Mouse (Mus musculus) frontal cortex, postnatal 36 days (tissue): ENCODE results near the gene Lhfp.
"Not testable (repeated sequence)": the region's sequence is repeated elsewhere in the genome, so short reads cannot be mapped to it uniquely, and the experiment has no call there.

Source experiments
- DNase-seq, 2 experiments: peaks; one replicate each; pipeline ENCODE4 v3.0.0; 2022; ENCODE audit warnings: low spot score in 2 of 2

Gene Lhfp

GRCm38 (mm10) chr3:53087156-53087805, 46.0 kb downstream of the Lhfp start:
- no peak for DNase-seq

- no peak for DNase-seq
Measured at GRCm38 (mm10) chr3:53089921-53090320, 48.6 kb downstream of the Lhfp start.

- DNase-seq, result no peak
Measured at GRCm38 (mm10) chr3:53100210-53100609, 58.9 kb downstream of the Lhfp start.

- no peak for DNase-seq
Measured at GRCm38 (mm10) chr3:53100803-53101202, 59.5 kb downstream of the Lhfp start.

DNA sequence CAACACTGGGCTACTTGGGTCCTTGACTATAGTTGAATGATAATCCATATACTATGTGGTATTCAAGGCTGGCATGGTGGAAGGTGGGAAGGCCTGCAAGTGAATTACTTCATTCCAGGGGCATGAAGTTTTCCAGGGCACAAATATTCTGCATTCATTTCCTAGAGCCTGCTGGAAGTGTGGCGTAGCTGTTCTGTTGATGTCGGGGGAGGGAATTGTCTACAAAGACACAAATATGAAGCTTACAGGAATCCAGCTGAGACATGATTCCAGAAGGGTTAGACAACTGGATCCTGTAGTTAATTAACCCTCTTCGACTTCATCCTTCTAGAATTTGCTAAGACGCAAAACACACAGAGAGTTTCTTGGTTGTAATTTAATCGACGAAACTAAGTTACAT, 60.4 kb downstream of the Lhfp start:
- no peak for DNase-seq

DNA sequence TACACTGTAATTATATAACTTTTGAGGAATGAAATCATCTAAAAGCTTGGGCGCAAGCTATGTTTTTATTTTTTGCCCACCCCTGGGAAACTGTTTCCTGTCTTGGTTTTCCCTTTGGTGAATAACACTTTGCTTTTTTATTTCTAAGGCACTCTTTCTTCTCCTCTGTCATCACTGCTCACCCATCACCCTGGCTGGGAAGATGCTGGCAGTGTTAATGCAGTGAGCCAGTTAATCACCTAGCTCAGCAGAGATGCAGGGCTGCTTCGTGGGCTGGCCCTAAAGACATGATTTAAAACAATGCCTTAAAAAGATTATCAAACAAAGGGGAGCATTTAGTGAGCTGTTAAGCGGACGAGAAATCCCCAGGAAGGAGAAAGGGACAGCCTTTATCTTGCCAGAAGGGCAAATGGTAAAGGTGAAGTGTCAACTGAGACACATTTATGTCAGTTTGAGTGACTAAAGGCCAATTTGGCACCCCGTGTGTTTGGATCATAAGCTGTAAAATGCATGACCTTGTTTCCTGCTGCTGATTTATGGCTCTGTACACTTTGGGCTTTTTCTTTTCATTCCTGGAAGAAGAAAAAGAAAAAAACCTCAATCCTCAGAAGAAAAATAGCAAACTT, 60.9 kb downstream of the Lhfp start:
- no peak for DNase-seq

DNA sequence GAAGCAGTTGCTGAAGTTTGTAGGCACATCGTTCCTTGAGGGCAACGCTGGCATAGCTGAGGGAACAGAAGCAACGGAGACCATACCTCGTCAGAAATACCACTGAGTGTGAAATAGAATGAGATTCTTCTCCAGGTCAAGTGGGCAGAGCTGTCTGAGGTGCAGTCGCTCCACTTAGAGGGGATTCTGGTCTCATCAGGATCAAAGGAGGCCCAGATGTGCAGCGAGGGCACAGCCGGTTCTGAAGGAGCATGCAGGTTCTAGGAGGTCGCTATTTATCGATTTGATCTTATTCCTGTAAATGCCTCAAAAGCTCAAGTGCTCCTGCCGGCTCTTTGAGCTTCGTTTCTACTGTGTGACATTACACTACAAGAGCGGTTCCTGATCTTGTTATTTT, 61.4 kb downstream of the Lhfp start:
- no peak for DNase-seq

- DNase-seq, result no peak
Measured at GRCm38 (mm10) chr3:53108594-53109373, 67.5 kb downstream of the Lhfp start.

DNA sequence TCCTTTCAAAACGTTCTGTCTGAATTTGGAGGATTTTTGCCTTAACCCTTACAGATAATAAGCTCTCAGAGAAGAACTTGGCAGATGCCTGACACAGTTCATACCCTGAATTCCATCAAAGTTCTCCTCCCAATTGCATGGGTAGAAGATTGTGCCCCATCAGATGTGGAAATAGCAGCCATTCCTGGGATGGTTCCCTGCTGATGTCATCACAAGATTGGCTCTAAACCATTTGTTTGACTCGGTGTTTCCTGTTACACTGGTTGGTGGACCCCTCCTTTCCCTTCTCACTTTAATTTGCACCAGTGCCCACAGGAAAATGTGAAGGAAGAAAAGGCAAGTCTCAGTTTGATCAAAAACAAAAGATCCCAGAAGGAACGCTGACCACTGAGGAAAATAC, 68.6 kb downstream of the Lhfp start:
- DNase-seq, result no peak

GRCm38 (mm10) chr3:53112048-53112447, 70.7 kb downstream of the Lhfp start:
- DNase-seq, result no peak

- not testable (repeated sequence) for DNase-seq
Measured at GRCm38 (mm10) chr3:53118755-53119154, 77.4 kb downstream of the Lhfp start.

DNA sequence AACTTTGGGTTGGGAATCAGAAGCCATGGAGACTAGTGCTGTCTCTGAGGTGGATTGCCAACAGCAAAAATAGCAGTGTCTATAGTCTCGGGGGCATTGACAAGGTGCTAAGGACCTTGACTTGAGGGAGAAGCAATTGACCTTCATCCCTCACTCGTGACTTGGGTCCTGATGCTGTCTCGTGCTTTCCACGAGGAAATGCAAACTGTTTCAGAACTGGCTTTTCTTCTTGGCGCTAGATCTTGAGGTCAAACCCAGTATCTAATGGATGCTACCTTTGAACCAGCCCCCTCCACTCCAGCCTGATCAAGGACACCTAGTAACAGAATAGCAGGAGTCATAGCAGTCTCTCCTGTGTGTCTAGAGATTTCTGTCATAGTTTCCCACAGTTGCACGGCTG, 78.7 kb downstream of the Lhfp start:
- no peak for DNase-seq

DNA sequence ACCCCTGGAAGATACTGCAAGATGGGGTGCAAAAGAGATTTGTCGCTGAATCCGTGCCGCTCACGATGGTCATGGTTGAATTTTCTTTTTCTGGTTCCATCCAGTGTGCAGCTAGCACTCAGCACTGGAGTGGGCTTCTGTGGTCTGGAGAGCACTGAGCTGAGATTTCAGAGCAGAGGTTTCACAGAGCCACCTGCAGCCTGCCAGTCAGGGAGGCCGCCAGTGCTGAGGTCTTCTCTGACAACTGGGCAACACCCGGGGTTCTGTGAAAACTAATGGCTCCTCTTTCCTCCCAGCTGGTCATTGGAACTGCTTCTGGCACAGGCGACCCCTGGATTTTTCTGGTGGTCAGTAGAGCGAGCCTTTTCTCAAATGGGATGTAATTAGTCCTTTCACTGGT, 84.2 kb downstream of the Lhfp start:
- no peak for DNase-seq

GRCm38 (mm10) chr3:53138785-53139184, 97.5 kb downstream of the Lhfp start:
- DNase-seq, result no peak

DNA sequence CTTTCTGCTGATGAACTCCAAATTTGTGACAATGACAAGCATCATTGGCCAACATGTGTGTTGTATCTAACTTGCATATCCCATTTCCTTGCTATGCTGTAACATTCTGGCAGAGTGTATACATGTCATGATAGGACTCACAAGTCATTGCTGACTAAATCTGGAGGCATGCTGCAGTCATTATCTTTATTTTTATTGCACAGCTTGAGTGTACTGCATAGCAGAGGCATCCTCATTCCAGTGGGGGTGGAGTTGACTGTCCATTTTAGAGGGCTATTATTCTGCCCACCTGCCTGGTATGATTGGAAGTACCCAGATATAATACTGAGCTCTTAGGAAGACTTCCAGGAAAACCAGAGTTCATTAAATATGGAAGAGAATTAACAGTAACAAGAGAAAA, 97.9 kb downstream of the Lhfp start:
- no peak for DNase-seq

- no peak for DNase-seq
Measured at GRCm38 (mm10) chr3:53139642-53140041, 98.3 kb downstream of the Lhfp start.

DNA sequence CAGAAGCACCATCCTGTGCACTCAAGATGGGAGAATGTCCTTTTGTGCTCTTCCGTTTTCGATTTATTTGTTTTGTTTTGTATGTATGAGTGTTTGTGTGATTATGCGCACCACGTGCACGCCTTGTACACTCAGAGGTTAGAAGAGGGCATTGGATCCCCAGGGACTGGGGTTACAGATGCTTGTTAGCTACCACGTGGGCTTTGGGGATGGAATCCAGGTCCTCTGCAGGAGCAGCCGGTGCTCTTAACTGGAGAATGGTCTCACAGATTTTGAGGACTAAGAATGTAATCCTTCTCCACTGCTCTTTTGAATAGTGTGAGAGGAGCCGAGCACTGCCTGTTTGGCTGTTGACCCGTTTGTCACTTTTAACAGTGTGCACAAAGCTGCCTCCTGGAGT, 101.2 kb downstream of the Lhfp start:
- DNase-seq, result no peak

DNA sequence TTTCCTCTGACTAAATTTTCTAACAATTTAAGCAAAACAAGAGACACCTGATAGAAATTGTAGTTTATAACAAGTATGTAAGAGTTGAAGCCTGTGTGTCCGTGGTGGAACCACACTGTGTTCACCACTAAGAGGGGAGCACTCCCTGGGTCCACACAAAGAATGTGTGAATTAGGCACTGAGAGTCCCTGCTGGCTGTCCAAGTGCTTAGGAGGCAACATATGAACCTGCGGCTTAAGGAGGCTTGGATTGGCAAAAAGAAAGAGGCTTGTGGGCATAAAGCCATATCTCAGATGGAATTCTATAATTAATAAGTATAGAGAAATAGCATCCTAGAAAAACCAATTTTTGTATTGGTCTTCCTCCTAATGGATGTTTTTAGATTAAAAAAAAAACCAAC, 104.2 kb downstream of the Lhfp start:
- DNase-seq, result no peak

GRCm38 (mm10) chr3:53145946-53146345, 104.6 kb downstream of the Lhfp start:
- DNase-seq, result no peak

DNA sequence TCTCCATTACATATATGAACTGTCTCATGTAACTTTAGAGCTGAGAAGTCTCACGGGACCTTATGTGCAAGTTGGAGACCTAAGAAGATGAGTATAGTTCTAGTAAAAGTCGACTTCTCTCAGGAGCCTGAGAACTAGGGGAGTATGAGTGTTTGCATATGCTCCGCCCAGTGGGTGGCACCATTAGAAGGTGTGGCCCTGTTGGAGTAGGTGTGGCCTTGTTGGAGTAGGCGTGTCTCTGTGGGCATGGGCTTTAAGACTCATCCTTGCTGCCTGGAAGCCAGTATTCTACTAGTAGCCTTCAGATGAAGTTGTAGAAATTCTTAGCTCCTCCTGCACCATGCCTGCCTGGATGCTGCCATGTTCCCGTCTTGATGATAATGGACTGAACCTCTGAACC, 105.7 kb downstream of the Lhfp start:
- no peak for DNase-seq

DNA sequence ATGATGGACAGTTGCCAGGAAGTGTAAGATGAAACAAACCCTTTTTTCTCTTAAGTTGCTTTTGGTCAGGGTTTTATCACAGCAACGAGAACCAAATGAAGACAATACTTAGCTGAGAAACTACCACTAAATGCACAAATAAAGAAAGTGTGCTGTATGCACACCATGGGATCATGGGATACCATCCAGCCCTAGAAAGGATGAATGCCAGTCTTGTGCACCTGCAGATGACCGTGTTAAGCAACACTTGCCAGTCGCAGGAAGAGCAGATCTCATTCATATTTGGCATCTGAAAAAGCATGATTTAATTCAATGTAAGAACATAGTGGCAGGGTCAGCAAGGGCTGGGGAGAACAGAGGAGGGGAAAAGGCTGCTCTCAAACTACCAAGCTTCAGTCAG, 107.4 kb downstream of the Lhfp start:
- DNase-seq, result no peak

- DNase-seq, result no peak
Measured at GRCm38 (mm10) chr3:53149625-53150320, 108.4 kb downstream of the Lhfp start.

DNA sequence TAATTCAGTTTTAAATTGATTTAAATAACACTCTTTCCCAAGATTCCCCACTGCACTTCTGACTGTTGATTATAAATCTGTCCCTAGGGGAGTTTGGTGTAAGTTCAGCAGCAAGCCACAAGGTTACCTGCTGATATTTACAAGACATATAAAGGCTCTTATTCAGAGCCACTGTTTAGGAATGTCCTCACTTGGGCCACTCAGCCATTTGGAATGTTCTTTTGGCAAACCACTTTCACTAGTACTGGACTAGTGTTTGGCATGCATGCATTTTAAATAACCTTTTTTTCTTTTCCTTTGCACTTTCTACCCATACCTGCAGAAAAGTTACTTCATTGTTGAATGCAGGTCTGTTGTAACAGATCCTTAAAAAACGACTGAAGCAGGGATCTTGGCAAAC, 109.8 kb downstream of the Lhfp start:
- DNase-seq, result no peak
